22 mouse cellular contexts compared by ENCODE assay signal in the genomic region with DNA sequence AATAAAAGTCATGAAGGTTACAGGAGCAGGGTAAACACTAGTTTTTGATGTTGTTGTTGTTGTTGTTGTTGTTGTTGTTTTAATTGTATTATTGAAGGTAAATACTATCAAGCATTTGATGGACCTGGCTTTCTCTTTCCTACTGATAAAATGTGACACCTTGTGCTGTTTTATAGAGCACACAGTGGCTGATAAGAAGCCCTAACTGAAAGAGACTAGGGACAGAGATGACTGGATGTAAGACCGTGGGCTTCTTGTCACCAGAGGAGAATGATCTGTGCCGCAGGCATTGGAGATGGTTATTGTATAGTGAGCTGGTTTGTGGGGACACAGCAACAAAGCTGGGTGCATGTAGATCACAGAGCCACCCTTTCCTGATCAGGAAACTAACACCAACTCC. TPM values are rescaled to one million over a fixed set of nuclear protein-coding genes. Genes with fewer than 3 reads are reported as not detected.
DNase-seq lines count a peak whose midpoint lies in the region; ATAC-seq and TF ChIP-seq lines count a peak whose summit lies in the region.
"Had no signal": no experiment of that assay in that cellular context is flagged by ENCODE, and none has a peak within 500 bp of the region (broad histone marks: within the 10 kb centered on the region; RNA-seq: fewer than 3 reads in every experiment).

No protein-coding gene starts in this region.

- H3K4me3 ChIP-seq in liver, embryonic 11.5 days (ENCODE audit: low read depth, low read length): no peak overlapping the region
- no peak overlapping the region for H3K4me3 ChIP-seq in liver, embryonic 12.5 days
- no peak overlapping the region for H3K4me3 ChIP-seq in liver, embryonic 14.5 days (ENCODE audit: insufficient read depth in 1 of 2, low read depth in 2 of 2, low read length in 2 of 2)
- no peak overlapping the region for H3K4me3 ChIP-seq in MEL (ENCODE audit: control insufficient read depth in 1 of 2, insufficient read depth in 1 of 2, low read depth in 2 of 2, low read length in 2 of 2)
- H3K4me3 ChIP-seq in hindbrain, embryonic 11.5 days (ENCODE audit: low read depth, low read length): no peak overlapping the region
- H3K4me3 ChIP-seq: embryonic facial prominence, embryonic 10.5 days; embryonic facial prominence, embryonic 12.5 days; forebrain, embryonic 13.5 days; forebrain, embryonic 15.5 days had no signal

- H3K4me2 ChIP-seq in liver, embryonic 11.5 days: no peak overlapping the region
- no peak overlapping the region for H3K4me2 ChIP-seq in liver, embryonic 12.5 days
- H3K4me2 ChIP-seq in liver, embryonic 14.5 days (ENCODE audit: low read depth): no peak overlapping the region
- no peak overlapping the region for H3K4me2 ChIP-seq in hindbrain, embryonic 11.5 days (replicated peaks; ENCODE audit: low read depth, low read length)
- H3K4me2 ChIP-seq: embryonic facial prominence, embryonic 12.5 days; forebrain, embryonic 13.5 days; forebrain, embryonic 15.5 days had no signal

- no peak for TF ChIP-seq RAD21 in MEL (IDR thresholded peaks at IDR 0.05; ENCODE audit: low read depth, low read length)

- H3K27me3 ChIP-seq in liver, embryonic 11.5 days (replicated peaks; ENCODE audit: control insufficient read depth, insufficient read depth, low read length): no peaks in the 10 kb centered on the region
- no peaks in the 10 kb centered on the region for H3K27me3 ChIP-seq in liver, embryonic 12.5 days (replicated peaks)
- no peaks in the 10 kb centered on the region for H3K27me3 ChIP-seq in liver, embryonic 14.5 days (ENCODE audit: control insufficient read depth, insufficient read depth, low read length)
- no peaks in the 10 kb centered on the region for H3K27me3 ChIP-seq in MEL (ENCODE audit: control insufficient read depth in 1 of 2, insufficient read depth in 2 of 2, low read length in 2 of 2)
- H3K27me3 ChIP-seq in hindbrain, embryonic 11.5 days (ENCODE audit: control insufficient read depth, insufficient read depth, low read length): no peaks in the 10 kb centered on the region
- H3K27me3 ChIP-seq: embryonic facial prominence, embryonic 12.5 days; forebrain, embryonic 13.5 days; forebrain, embryonic 15.5 days; Patski had no signal

- H3K4me1 ChIP-seq in liver, embryonic 11.5 days (replicated peaks; ENCODE audit: control insufficient read depth, insufficient read depth, low read length): peaks cover 7% of the 10 kb centered on the region
- H3K4me1 ChIP-seq in liver, embryonic 12.5 days: peaks cover 14% of the 10 kb centered on the region
- H3K4me1 ChIP-seq in liver, embryonic 14.5 days (replicated peaks; ENCODE audit: control insufficient read depth in 2 of 2, insufficient read depth in 2 of 2, low read length in 1 of 2): peaks cover 0 to 3% of the 10 kb centered on the region in 2 experiments; a peak in 2 of 4 replicates
- H3K4me1 ChIP-seq in MEL (ENCODE audit: control insufficient read depth in 1 of 2, insufficient read depth in 2 of 2, low read length in 2 of 2): peaks cover 8 to 19% of the 10 kb centered on the region in 2 experiments
- H3K4me1 ChIP-seq in hindbrain, embryonic 11.5 days (replicated peaks; ENCODE audit: control insufficient read depth, insufficient read depth, low read length): no peaks in the 10 kb centered on the region; the same call in 1 of the 2 replicates

- no peak overlapping the region for H3K9ac ChIP-seq in liver, embryonic 11.5 days (ENCODE audit: low read depth, low read length)
- H3K9ac ChIP-seq in liver, embryonic 12.5 days: no peak overlapping the region
- no peak overlapping the region for H3K9ac ChIP-seq in liver, embryonic 14.5 days (replicated peaks)
- no peak overlapping the region for H3K9ac ChIP-seq in MEL (ENCODE audit: control insufficient read depth, low read depth, low read length, poor library complexity, severe bottlenecking)
- H3K9ac ChIP-seq in hindbrain, embryonic 11.5 days (ENCODE audit: low read depth, low read length): no peak overlapping the region
- H3K9ac ChIP-seq: embryonic facial prominence, embryonic 12.5 days; forebrain, embryonic 13.5 days; forebrain, embryonic 15.5 days had no signal

- DNase-seq in liver, embryonic 11.5 days (ENCODE audit: low spot score): no peak
- no peak for DNase-seq in liver, embryonic 14.5 days (ENCODE audit: low read depth in 3 of 3, low spot score in 3 of 3)
- DNase-seq in liver (no peak), MEL (ENCODE audit: low read depth, low spot score) (peak; percentile 31)
- no peak for DNase-seq in urinary bladder, postnatal 10 days (ENCODE audit: low spot score)
- no peak for DNase-seq in hindbrain, embryonic 11.5 days (ENCODE audit: low spot score)
- DNase-seq: adrenal gland, adult 8-10 months; adrenal gland, postnatal 14 days; adrenal gland, postnatal 36 days; cerebellum, adult 11-12 months; cerebellum, adult 2 months; cerebellum, adult 9-10 months; cerebellum, postnatal 10 days; cerebellum, postnatal 25 days had no signal

- no peak for TF ChIP-seq CTCF in liver, embryonic 14.5 days (IDR thresholded peaks at IDR 0.05; ENCODE audit: low read depth)
- TF ChIP-seq CTCF in MEL (IDR thresholded peaks at IDR 0.05 in 2 of 3, conservative IDR thresholded peaks at IDR 0.05 in 1 of 3; ENCODE audit: control insufficient read depth in 1 of 3, insufficient read depth in 1 of 3, low read depth in 2 of 3, low read length in 3 of 3, poor library complexity in 1 of 3, severe bottlenecking in 1 of 3): no peak

- no peak for TF ChIP-seq EP300 in liver, embryonic 14.5 days (IDR thresholded peaks at IDR 0.05; ENCODE audit: low read depth)
- peak; percentile 24 to 35; a peak in 2 of 4 replicates for TF ChIP-seq EP300 in MEL (IDR thresholded peaks at IDR 0.05; ENCODE audit: low read depth in 1 of 2, low read length in 2 of 2)

- H3K36me3 ChIP-seq in liver, embryonic 11.5 days (ENCODE audit: control insufficient read depth, insufficient read depth, low read length): no peaks in the 10 kb centered on the region
- no peaks in the 10 kb centered on the region for H3K36me3 ChIP-seq in liver, embryonic 12.5 days
- H3K36me3 ChIP-seq in liver, embryonic 14.5 days (replicated peaks; ENCODE audit: control insufficient read depth, insufficient read depth, low read depth): no peaks in the 10 kb centered on the region
- H3K36me3 ChIP-seq in MEL (ENCODE audit: control insufficient read depth in 1 of 2, insufficient read depth in 2 of 2, low read length in 2 of 2): peaks cover 0 to 12% of the 10 kb centered on the region in 2 experiments; a peak in 2 of 4 replicates
- no peaks in the 10 kb centered on the region for H3K36me3 ChIP-seq in hindbrain, embryonic 11.5 days (ENCODE audit: control insufficient read depth, insufficient read depth, low read length)
- H3K36me3 ChIP-seq: embryonic facial prominence, embryonic 10.5 days; embryonic facial prominence, embryonic 12.5 days; forebrain, embryonic 15.5 days had no signal

- no peak overlapping the region for H3K27ac ChIP-seq in liver, embryonic 11.5 days (ENCODE audit: low read depth, low read length)
- H3K27ac ChIP-seq in liver, embryonic 12.5 days: no peak overlapping the region
- H3K27ac ChIP-seq in liver, embryonic 14.5 days: no peak overlapping the region
- no peak overlapping the region for H3K27ac ChIP-seq in MEL (ENCODE audit: control insufficient read depth, low read depth, low read length)
- no peak overlapping the region for H3K27ac ChIP-seq in hindbrain, embryonic 11.5 days (ENCODE audit: low read depth, low read length)
- H3K27ac ChIP-seq: embryonic facial prominence, embryonic 10.5 days; embryonic facial prominence, embryonic 12.5 days; forebrain, embryonic 13.5 days; forebrain, embryonic 15.5 days had no signal

- no peaks in the 10 kb centered on the region for H3K9me3 ChIP-seq in liver, embryonic 11.5 days (ENCODE audit: control insufficient read depth, low read length)
- no peaks in the 10 kb centered on the region for H3K9me3 ChIP-seq in liver, embryonic 12.5 days (replicated peaks)
- H3K9me3 ChIP-seq in liver, embryonic 14.5 days (ENCODE audit: control insufficient read depth, low read length): no peaks in the 10 kb centered on the region
- H3K9me3 ChIP-seq in MEL (replicated peaks; ENCODE audit: insufficient read depth, low read length): no peaks in the 10 kb centered on the region
- no peaks in the 10 kb centered on the region for H3K9me3 ChIP-seq in hindbrain, embryonic 11.5 days (ENCODE audit: control insufficient read depth, low read length)
- H3K9me3 ChIP-seq: embryonic facial prominence, embryonic 10.5 days; embryonic facial prominence, embryonic 12.5 days; forebrain, embryonic 13.5 days; forebrain, embryonic 15.5 days had no signal

- peak; percentile 45; the same call in 1 of the 2 replicates for ATAC-seq in liver, embryonic 11.5 days (replicated peaks; ENCODE audit: low FRiP score)
- ATAC-seq in liver, embryonic 12.5 days: no peak
- peak; percentile 33; the same call in 1 of the 2 replicates for ATAC-seq in liver, embryonic 14.5 days (ENCODE audit: insufficient read depth)
- peak; percentile 43 for ATAC-seq in megakaryocyte progenitor cell, adult 5-6 weeks (replicated peaks; ENCODE audit: poor library complexity)
- no peak for ATAC-seq in hindbrain, embryonic 11.5 days (ENCODE audit: low FRiP score)
- ATAC-seq: activated CD4-positive, CD25-positive, alpha-beta regulatory T cell, adult 4 months; forebrain, embryonic 13.5 days; forebrain, embryonic 15.5 days; Patski had no signal

- 62% methylated on average over 2 of the region's 2 CpGs for WGBS in liver, embryonic 11.5 days
- WGBS in liver, embryonic 12.5 days (ENCODE audit: insufficient replicate concordance): 38% methylated on average over 2 of the region's 2 CpGs
- 22% methylated on average over 2 of the region's 2 CpGs for WGBS in liver, embryonic 14.5 days (ENCODE audit: insufficient replicate concordance)
- WGBS in hindbrain, embryonic 11.5 days: 92% methylated on average over 2 of the region's 2 CpGs

- H3K79me2 ChIP-seq in MEL (ENCODE audit: control insufficient read depth, insufficient read depth, low read length, poor library complexity): peaks cover 4% of the 10 kb centered on the region; the same call in 1 of the 2 replicates

- no peak for TF ChIP-seq POLR2A in MEL (IDR thresholded peaks at IDR 0.05; ENCODE audit: control insufficient read depth in 1 of 2, insufficient read depth in 1 of 2, low read depth in 1 of 2, low read length in 2 of 2, poor library complexity in 1 of 2)

TF ChIP-seq in MEL, 35 proteins besides CTCF, POLR2A, EP300 and RAD21 (continues in another document):
- no peak for TF ChIP-seq TCF12 (IDR thresholded peaks at IDR 0.05; ENCODE audit: low read depth, low read length)

RNA-seq across cellular contexts. Expression of a gene that starts 9.1 kb away (rescaled TPM):
- 13.8 and 13.9 TPM in 2 replicates for polyA plus RNA-seq in liver, embryonic 11.5 days (2014; fragmentation: Nextera tagmentation; extraction: Ambion mirVana)
- 9.8 and 11.0 TPM in 2 replicates for polyA plus RNA-seq in liver, embryonic 12.5 days (2016; fragmentation: Nextera tagmentation; extraction: Ambion mirVana)
- polyA plus RNA-seq in liver, embryonic 14.5 days (2012; rRNA removed): 5.0 TPM in 2 replicates
- 7.9 and 9.9 TPM in 2 replicates for polyA plus RNA-seq in liver, embryonic 14.5 days (2014; fragmentation: Nextera tagmentation; extraction: Ambion mirVana)
- total RNA-seq in MEL (2012; rRNA removed): 5.2 and 5.3 TPM in 2 replicates
- 10 to 100 TPM in 1 of 2 experiments, not detected in 1; 18.2 TPM for polyA plus RNA-seq in MEL (2012; ENCODE audit: insufficient read depth in 1 of 2, insufficient read length in 2 of 2, low read depth in 1 of 2, low replicate concordance in 2 of 2, missing spikeins in 1 of 2)
- total RNA-seq in megakaryocyte progenitor cell, adult 5-6 weeks (2015): 20.5 and 21.4 TPM in 2 replicates
- 4.8 and 5.3 TPM in 2 replicates for total RNA-seq in megakaryocyte progenitor cell, adult 5-6 weeks (2017)
- polyA plus RNA-seq in hindbrain, embryonic 11.5 days (2014; fragmentation: Nextera tagmentation; extraction: Ambion mirVana): 21.7 and 24.2 TPM in 2 replicates

Comparison
In these comparisons a context has a peak if more than half of its experiments do, and no peak if none do; other contexts are left out.
1. ATAC-seq: peak in liver, embryonic 11.5 days (single experiment), liver, embryonic 14.5 days (single experiment) and megakaryocyte progenitor cell, adult 5-6 weeks (single experiment); none in liver, embryonic 12.5 days (single experiment) and hindbrain, embryonic 11.5 days (single experiment).